8 mouse cellular contexts compared by ENCODE assay signal in genomic region chr2:145831949-145832835, GRCm38 (mm10).
DNase-seq lines count a peak whose midpoint lies in the region; ATAC-seq lines count a peak whose summit lies in the region.

No protein-coding gene starts in this region.

- H3K27me3 ChIP-seq in embryonic facial prominence, embryonic 11.5 days (ENCODE audit: control insufficient read depth, insufficient read depth, low read length): no peaks in the 10 kb centered on the region
- H3K27me3 ChIP-seq in intestine, embryonic 15.5 days (replicated peaks): no peaks in the 10 kb centered on the region

- peak; percentile 91 for ATAC-seq in embryonic facial prominence, embryonic 11.5 days (replicated peaks; ENCODE audit: insufficient number of reproducible peaks, low FRiP score, low TSS enrichment, low read depth)
- peak; percentile 90 for ATAC-seq in intestine, embryonic 15.5 days
- ATAC-seq in megakaryocyte, adult 5-6 weeks (ENCODE audit: poor library complexity, severe bottlenecking): peak; percentile 80

- H3K4me2 ChIP-seq in embryonic facial prominence, embryonic 11.5 days (ENCODE audit: low read depth, low read length): peak overlapping the region; percentile 21
- peak overlapping the region; percentile 25 for H3K4me2 ChIP-seq in intestine, embryonic 15.5 days (replicated peaks)

- peak overlapping the region; percentile 18; the same call in 1 of the 2 replicates for H3K9ac ChIP-seq in embryonic facial prominence, embryonic 11.5 days (replicated peaks; ENCODE audit: low read length)
- no peak overlapping the region for H3K9ac ChIP-seq in intestine, embryonic 15.5 days

- DNase-seq in adrenal gland, adult 8-10 months: peak; percentile 30
- peak; percentile 92 for DNase-seq in embryonic facial prominence, embryonic 11.5 days (ENCODE audit: low spot score)
- DNase-seq in heart, adult 11 months: peak; percentile 99
- peak; percentile 53 to 71 for DNase-seq in left cerebral cortex, postnatal 10 days (ENCODE audit: extremely low spot score in 1 of 2, low spot score in 2 of 2)
- DNase-seq in right cerebral cortex, postnatal 10 days (ENCODE audit: low spot score in 2 of 2): peak; percentile 72 to 80
- DNase-seq in c-Kit-positive CD71-positive TER-119-positive erythroid progenitor cells, embryonic 14.5 days (ENCODE audit: low spot score): no peak

- H3K9me3 ChIP-seq in embryonic facial prominence, embryonic 11.5 days (replicated peaks; ENCODE audit: control insufficient read depth, low read length): no peaks in the 10 kb centered on the region
- H3K9me3 ChIP-seq in intestine, embryonic 15.5 days: no peaks in the 10 kb centered on the region

- H3K36me3 ChIP-seq in embryonic facial prominence, embryonic 11.5 days (replicated peaks; ENCODE audit: control insufficient read depth, insufficient read depth, low read depth, low read length): no peaks in the 10 kb centered on the region
- no peaks in the 10 kb centered on the region for H3K36me3 ChIP-seq in intestine, embryonic 15.5 days

- no peaks in the 10 kb centered on the region; the same call in 1 of the 2 replicates for H3K4me1 ChIP-seq in embryonic facial prominence, embryonic 11.5 days (ENCODE audit: control insufficient read depth, insufficient read depth, low read length)
- H3K4me1 ChIP-seq in intestine, embryonic 15.5 days (replicated peaks): peaks cover 8% of the 10 kb centered on the region

- H3K4me3 ChIP-seq in embryonic facial prominence, embryonic 11.5 days (ENCODE audit: low read depth, low read length): no peak overlapping the region
- no peak overlapping the region for H3K4me3 ChIP-seq in intestine, embryonic 15.5 days (replicated peaks)

- WGBS in embryonic facial prominence, embryonic 11.5 days: 24% methylated on average over 17 of the region's 17 CpGs
- 42% methylated on average over 17 of the region's 17 CpGs for WGBS in intestine, embryonic 15.5 days

- H3K27ac ChIP-seq in embryonic facial prominence, embryonic 11.5 days (replicated peaks; ENCODE audit: low read depth, low read length): peak overlapping the region; percentile 87
- peak overlapping the region; percentile 73 for H3K27ac ChIP-seq in intestine, embryonic 15.5 days

- intact Hi-C loops in left cerebral cortex, postnatal 10 days (cut with DNase I): no loop called here
